Mouse (Mus musculus) testis, adult 2 months (tissue): ENCODE measurements around the gene Fam43b. TPM values are rescaled to one million over a fixed set of nuclear protein-coding genes. Genes with fewer than 3 reads are reported as not detected.
A peak's percentile ranks its signal among the peaks of the same experiment; 100 is the strongest.

ENCODE experiments used
- H3K27ac ChIP-seq: fragments of 200-500 bp; 2 replicates; pipeline ENCODE4 v1.5.1; 2012; ENCODE audit warnings: low read depth, low read length; ENCODE audit not compliant: control insufficient read depth, insufficient read depth
- H3K27me3 ChIP-seq: fragments of 200-500 bp; 2 replicates; pipeline ENCODE4 v1.6.1; 2012; ENCODE audit warnings: mild to moderate bottlenecking, low read length, moderate library complexity; ENCODE audit not compliant: control insufficient read depth, insufficient read depth
- H3K36me3 ChIP-seq: fragments of 200-500 bp; 2 replicates; pipeline ENCODE4 v1.6.1; 2012; ENCODE audit warnings: mild to moderate bottlenecking, low read length; ENCODE audit not compliant: control insufficient read depth, insufficient read depth
- H3K4me1 ChIP-seq: fragments of 200-500 bp; 2 replicates; pipeline ENCODE4 v1.6.1; 2012; ENCODE audit warnings: low read length; ENCODE audit not compliant: control insufficient read depth, insufficient read depth
- H3K4me3 ChIP-seq: fragments of 200-500 bp; 2 replicates; pipeline ENCODE4 v1.5.1; 2012; ENCODE audit warnings: low read depth, mild to moderate bottlenecking, low read length, moderate library complexity, mixed read lengths; ENCODE audit not compliant: control insufficient read depth
- CTCF ChIP-seq: fragments of 200-500 bp; IDR thresholded peaks from 2 replicates; pipeline ENCODE4 v1.5.1; 2012; ENCODE audit warnings: low read depth, mild to moderate bottlenecking, inconsistent platforms, low read length, moderate library complexity; ENCODE audit not compliant: control insufficient read depth, insufficient read depth, insufficient replicate concordance
- POLR2A ChIP-seq: fragments of 200-500 bp; IDR thresholded peaks from 2 replicates; pipeline ENCODE4 v1.6.1; 2012; ENCODE audit warnings: low read depth, mild to moderate bottlenecking, inconsistent platforms, low read length, moderate library complexity; ENCODE audit not compliant: control insufficient read depth
- polyA plus RNA-seq: library from polyadenylated mRNA; depleted of rRNA; stranded (reverse); fragments of >200 nt; gene quantifications from 2 replicates; pipeline ENCODE4 v1.2.3, GENCODE M21; 2012

The Fam43b gene
- polyA plus RNA-seq, 1 experiment, result not detected

DNA sequence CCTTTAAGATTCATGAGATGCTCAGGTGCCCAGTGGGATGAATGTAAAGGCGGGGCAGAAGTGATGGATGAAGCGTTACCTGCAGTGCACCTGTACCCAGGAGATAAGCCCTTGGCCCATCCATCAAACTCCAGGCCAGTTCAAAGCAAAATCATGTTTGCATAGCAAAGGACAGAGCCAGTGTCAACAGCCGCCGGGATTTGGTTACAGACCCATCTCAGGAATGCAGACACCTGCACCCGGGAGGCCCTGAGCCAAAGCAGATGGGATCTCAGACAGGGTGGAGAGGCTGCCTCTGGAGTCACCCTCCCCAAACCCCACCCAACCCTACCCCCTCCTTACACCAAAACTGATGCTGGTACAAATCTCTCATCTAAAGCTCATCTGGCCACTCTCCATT lies 14.7 kb upstream of the Fam43b start:
- TF ChIP-seq POLR2A (no peak), CTCF (no peak)
- H3K27me3 ChIP-seq, result no peaks in the 10 kb centered on the region
- no peak overlapping the region for H3K27ac ChIP-seq
- H3K36me3 ChIP-seq, result no peaks in the 10 kb centered on the region
- no peaks in the 10 kb centered on the region for H3K4me1 ChIP-seq
- no peak overlapping the region for H3K4me3 ChIP-seq

DNA sequence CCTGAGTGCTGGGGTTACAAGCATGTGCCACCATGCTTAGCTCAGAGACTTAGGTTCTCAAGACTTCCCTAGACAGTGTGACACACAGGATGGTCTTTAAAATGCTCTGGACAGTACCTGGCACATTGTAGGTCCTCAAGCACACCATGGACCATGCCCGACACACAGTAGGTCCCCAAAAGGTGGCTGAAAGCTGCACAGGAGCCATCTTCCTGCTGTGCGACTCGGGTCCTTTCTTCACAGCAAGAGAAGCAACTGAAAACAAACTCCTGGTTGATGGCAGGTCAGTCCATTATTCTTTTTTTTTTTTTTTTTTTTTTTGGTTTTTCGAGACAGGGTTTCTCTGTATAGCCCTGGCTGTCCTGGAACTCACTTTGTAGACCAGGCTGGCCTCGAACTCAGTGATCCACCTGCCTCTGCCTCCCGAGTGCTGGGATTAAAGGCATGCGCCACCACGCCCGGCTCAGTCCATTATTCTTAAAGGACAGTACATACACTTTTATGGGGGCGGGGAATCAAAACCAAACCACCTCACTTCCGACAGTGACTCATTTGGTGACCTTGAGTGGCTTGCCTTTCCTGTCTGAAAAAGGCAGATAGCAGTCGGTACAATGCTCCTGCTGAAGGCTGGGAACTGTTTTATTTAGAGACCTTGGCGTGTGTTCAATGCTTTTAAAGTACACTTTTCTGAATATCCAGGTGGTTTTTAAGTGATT lies 11.3 kb upstream of the Fam43b start:
- H3K4me3 ChIP-seq, result no peak overlapping the region
- H3K27ac ChIP-seq, result no peak overlapping the region
- H3K36me3 ChIP-seq, result no peaks in the 10 kb centered on the region
- H3K4me1 ChIP-seq, result no peaks in the 10 kb centered on the region
- H3K27me3 ChIP-seq, result no peaks in the 10 kb centered on the region
- no peak for TF ChIP-seq POLR2A
- no peak for TF ChIP-seq CTCF

DNA sequence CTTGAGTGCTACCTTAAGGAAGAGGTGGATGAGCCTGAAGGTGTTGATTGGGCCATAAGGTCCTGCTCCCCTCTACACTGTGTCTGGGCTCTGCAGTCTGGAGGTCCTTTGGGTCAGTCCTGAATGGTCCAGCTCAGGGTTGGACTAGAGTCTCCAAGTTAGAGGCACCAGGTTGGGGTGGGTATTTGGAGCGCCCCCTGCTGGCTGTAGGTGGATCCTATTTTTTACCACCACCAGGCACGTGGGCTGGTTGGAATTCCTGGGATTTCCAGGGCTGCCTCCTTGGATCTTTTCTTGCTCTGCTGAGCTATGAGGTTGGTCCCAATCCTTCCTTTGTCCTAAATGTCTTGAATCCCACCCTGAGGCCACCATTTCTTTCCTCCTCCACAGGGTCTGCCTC lies 8.5 kb upstream of the Fam43b start:
- Histone ChIP-seq H3K27me3 (no peaks in the 10 kb centered on the region), H3K36me3 (no peaks in the 10 kb centered on the region), H3K27ac (no peak overlapping the region), H3K4me3 (no peak overlapping the region), H3K4me1 (no peaks in the 10 kb centered on the region)
- TF ChIP-seq POLR2A (no peak), CTCF (peak; percentile 83; the same call in 1 of the 2 replicates)

DNA sequence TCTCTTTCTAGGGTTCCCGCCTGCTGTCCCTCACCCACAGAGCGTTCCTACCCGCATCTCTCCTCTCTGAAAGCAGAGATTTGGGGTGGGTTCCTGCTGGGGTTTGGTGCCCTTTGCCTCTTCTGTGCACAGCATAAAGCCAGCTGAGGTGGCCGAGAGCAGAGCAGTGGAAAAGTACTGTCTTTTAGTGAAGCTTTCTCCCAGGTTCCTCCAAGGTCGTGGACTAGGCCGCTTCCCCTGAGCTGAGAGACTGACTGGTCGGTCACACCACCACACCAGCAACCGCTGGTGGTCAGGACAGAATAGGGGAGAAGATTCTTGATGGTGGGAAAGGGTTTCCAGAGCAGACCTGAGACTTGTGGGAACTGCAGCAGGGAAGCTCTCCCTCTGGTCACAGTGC lies 383 bp upstream of the Fam43b start:
- H3K4me3 ChIP-seq, result no peak overlapping the region
- TF ChIP-seq CTCF (no peak), POLR2A (no peak)
- H3K27ac ChIP-seq, result no peak overlapping the region
- peaks cover 5% of the 10 kb centered on the region; the same call in 1 of the 2 replicates for H3K4me1 ChIP-seq
- H3K36me3 ChIP-seq, result no peaks in the 10 kb centered on the region
- no peaks in the 10 kb centered on the region for H3K27me3 ChIP-seq

DNA sequence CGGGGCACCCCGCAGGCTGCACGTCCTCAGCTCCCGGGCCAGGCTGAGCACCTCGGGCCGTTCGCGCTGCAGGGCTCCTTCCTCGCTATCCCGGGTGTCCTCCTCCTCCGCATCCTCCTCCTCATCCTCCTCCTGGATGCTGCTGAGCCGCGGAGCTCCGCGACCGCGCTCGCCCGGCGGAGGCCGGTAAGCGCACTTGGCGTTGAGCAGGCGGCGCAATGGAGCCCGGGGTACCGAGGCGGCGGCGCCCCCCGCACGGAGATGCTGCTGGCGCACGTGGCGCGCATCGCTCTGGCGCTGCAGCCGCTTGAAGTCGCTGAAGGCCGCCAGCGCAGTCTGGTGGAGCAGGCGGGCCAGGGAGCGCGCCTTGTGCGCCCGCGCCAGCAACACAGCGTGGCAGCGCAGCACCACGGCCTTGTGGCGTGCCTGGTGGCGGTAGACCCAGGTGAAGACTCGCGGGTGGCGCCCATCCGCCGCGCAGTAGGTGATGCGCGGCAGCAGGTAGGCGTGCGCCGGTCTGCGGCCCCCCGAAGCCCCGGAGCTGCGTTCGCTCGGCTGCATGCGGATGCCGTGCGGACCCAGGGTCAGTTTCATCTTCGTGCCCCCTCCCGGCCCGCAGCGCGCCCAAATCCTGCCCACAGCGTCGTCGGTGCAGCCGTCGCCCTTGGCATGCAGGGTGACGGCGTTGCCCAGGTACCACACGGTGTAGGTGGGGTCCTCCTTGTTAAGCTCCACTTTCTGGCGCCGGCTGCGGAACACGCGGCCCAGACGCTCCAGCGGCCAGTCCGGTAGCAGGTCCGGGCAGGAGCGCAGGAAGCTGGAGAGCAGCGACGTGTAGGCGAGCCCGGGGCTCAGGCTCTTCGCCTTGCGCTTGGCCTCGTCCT lies 999 bp downstream of the Fam43b start:
- H3K4me1 ChIP-seq, result peaks cover 5% of the 10 kb centered on the region; the same call in 1 of the 2 replicates
- no peak overlapping the region for H3K27ac ChIP-seq
- TF ChIP-seq POLR2A, result no peak
- TF ChIP-seq CTCF, result no peak
- no peaks in the 10 kb centered on the region for H3K36me3 ChIP-seq
- peak overlapping the region; percentile 9 for H3K4me3 ChIP-seq
- no peaks in the 10 kb centered on the region for H3K27me3 ChIP-seq

DNA sequence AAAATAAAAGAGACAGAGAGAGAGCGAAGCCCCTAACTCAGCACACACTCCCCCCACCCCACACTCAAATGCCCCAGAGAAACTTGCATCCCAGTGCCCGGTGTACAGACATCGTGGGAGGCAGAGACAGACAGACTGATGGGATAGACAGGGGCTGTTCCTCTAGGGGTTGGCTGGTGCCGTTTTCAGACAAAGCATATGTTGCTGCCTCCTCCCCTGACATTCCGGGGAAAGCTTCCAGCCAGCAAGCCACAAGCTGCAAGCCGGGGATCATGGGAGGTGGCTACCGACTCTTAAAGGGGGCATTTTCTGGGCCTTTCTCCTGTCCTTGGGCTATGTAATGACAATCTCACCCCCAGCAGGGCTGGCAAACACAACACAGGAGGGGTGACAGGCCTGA lies 2.6 kb downstream of the Fam43b start:
- Histone ChIP-seq H3K36me3 (no peaks in the 10 kb centered on the region), H3K4me3 (no peak overlapping the region), H3K4me1 (peaks cover 5% of the 10 kb centered on the region; the same call in 1 of the 2 replicates), H3K27me3 (no peaks in the 10 kb centered on the region), H3K27ac (no peak overlapping the region)
- TF ChIP-seq CTCF, result no peak
- TF ChIP-seq POLR2A, result no peak

DNA sequence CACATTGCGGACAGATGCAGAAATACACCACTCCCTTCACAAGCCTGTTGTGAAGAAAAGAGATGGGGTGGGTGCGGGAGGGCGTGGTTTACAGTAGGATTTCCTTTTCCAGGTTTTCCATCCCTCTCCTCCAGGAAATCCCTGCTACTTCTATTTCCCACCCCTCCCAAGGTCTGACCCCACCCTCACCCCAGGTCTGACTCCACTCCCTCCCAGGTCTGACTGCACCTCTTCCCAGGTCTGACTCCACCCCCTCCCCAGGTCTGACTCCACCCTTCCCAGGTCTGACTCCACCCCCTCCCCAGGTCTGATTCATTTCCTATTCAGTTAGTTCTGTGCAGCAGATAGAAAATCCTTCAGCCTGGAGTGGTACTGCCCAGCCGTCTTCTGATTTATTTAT lies 12.5 kb downstream of the Fam43b start:
- no peak overlapping the region for H3K27ac ChIP-seq
- no peaks in the 10 kb centered on the region for H3K36me3 ChIP-seq
- no peak for TF ChIP-seq POLR2A
- TF ChIP-seq CTCF, result no peak
- no peak overlapping the region for H3K4me3 ChIP-seq
- H3K27me3 ChIP-seq, result no peaks in the 10 kb centered on the region
- no peaks in the 10 kb centered on the region; the same call in 1 of the 2 replicates for H3K4me1 ChIP-seq
